ENCODE assay signal across 10 mouse cellular contexts in genomic region chrX:12365582-12366323, GRCm38 (mm10).
DNase-seq lines count a peak whose midpoint lies in the region; TF ChIP-seq lines count a peak whose summit lies in the region.
"Had no signal": no experiment of that assay in that cellular context is flagged by ENCODE, and none has a peak within 500 bp of the region (broad histone marks: within the 10 kb centered on the region; RNA-seq: fewer than 3 reads in every experiment).

No protein-coding gene starts in this region.

- H3K27ac ChIP-seq in cerebellum, adult 2 months (ENCODE audit: insufficient read depth, low read length), result no peak overlapping the region
- H3K27ac ChIP-seq: hindbrain, embryonic 15.5 days; midbrain, embryonic 12.5 days had no signal

- no peaks in the 10 kb centered on the region for H3K4me1 ChIP-seq in cerebellum, adult 2 months (ENCODE audit: control insufficient read depth, insufficient read depth, low read length)
- H3K4me1 ChIP-seq: hindbrain, embryonic 15.5 days; midbrain, embryonic 12.5 days had no signal

- WGBS in cerebellum, adult 2 months, result 51% methylated on average over 12 of the region's 12 CpGs

- no peak for TF ChIP-seq POLR2A in cerebellum, adult 2 months (IDR thresholded peaks at IDR 0.05; ENCODE audit: borderline replicate concordance, insufficient read depth, low read length)

- H3K27me3 ChIP-seq in cerebellum, adult 2 months (ENCODE audit: control insufficient read depth, insufficient read depth, low read length), result no peaks in the 10 kb centered on the region
- H3K27me3 ChIP-seq: hindbrain, embryonic 15.5 days had no signal

- no peak for TF ChIP-seq CTCF in cerebellum, adult 2 months (IDR thresholded peaks at IDR 0.05; ENCODE audit: borderline replicate concordance, insufficient read depth, low read depth, low read length)

- intact Hi-C loops in gastrocnemius, postnatal 36 days (cut with DNase I), result no loop called here

- DNase-seq in cerebellum, postnatal 10 days, result peak; percentile 27 to 32
- DNase-seq in cerebellum, adult 2 months, result no peak
- DNase-seq in 3134 (ENCODE audit: extremely low read depth, insufficient read length, low spot score), result peak; percentile 32
- peak; percentile 13 to 49 for DNase-seq in gastrocnemius, postnatal 36 days
- DNase-seq in lung, adult 18-20 months, result peak; percentile 64 to 80
- DNase-seq in neural tube, embryonic 10.5 days (ENCODE audit: extremely low spot score, low spot score), result no peak
- no peak for DNase-seq in thymus, postnatal 14 days
- no peak for DNase-seq in ovary, postnatal 10 days (ENCODE audit: low spot score)

- H3K4me3 ChIP-seq in cerebellum, adult 2 months (replicated peaks; ENCODE audit: insufficient read depth, low read depth, low read length), result no peak overlapping the region
- H3K4me3 ChIP-seq: hindbrain, embryonic 15.5 days; midbrain, embryonic 12.5 days had no signal

Comparison
In these comparisons a context has a peak if more than half of its experiments do, and no peak if none do; other contexts are left out.
1. DNase-seq: peak in cerebellum, postnatal 10 days (2 of 2), 3134 (single experiment), gastrocnemius, postnatal 36 days (2 of 2) and lung, adult 18-20 months (2 of 2); none in cerebellum, adult 2 months (0 of 2), neural tube, embryonic 10.5 days (single experiment), thymus, postnatal 14 days (single experiment) and ovary, postnatal 10 days (single experiment).